Mouse (Mus musculus) ES-E14 (cell line): ENCODE data around the gene Ankrd2.

ENCODE experiments used
- CHD2 ChIP-seq: IDR thresholded peaks from 2 replicates; pipeline ENCODE4 v1.6.1; 2014; ENCODE audit warnings: mild to moderate bottlenecking, low read depth, low read length, inconsistent platforms
- HCFC1 ChIP-seq: IDR thresholded peaks from 2 replicates; pipeline ENCODE4 v1.6.1; 2012; ENCODE audit warnings: low read length, inconsistent platforms, borderline replicate concordance; ENCODE audit not compliant: insufficient read depth
- MAFK ChIP-seq: IDR thresholded peaks from 2 replicates; pipeline ENCODE4 v1.6.1; 2014; ENCODE audit warnings: mild to moderate bottlenecking, low read depth, low read length, inconsistent platforms; ENCODE audit not compliant: insufficient read depth
- ZC3H11A ChIP-seq: IDR thresholded peaks from 2 replicates; pipeline ENCODE4 v1.6.1; 2012; ENCODE audit warnings: low read depth, mild to moderate bottlenecking, inconsistent platforms, low read length, borderline replicate concordance
- ZNF384 ChIP-seq: IDR thresholded peaks from 2 replicates; pipeline ENCODE4 v1.6.1; 2012; ENCODE audit warnings: low read depth, low read length, inconsistent platforms

DNA sequence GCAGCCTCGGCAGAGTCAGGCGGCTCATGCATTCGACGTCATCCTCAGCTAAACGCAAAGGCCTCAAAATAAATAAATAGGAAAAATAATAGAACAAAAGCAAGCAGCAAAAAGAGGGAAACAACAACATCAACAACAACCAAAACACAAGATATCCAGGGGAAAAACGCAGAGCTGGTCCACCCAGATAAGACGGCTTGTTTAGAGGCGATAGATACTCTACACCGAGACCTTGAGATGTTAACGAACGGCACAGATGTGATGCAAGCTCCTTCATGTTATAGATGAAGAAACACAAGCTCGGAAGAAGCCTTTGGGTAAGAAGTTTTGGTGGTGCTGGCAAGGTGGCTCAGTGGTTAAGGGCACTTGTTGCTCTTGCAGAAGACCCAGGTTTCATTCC, 43.2 kb downstream of the Ankrd2 start:
- TF ChIP-seq ZNF384 (no peak), HCFC1 (no peak), MAFK (no peak), ZC3H11A (no peak), CHD2 (no peak)
